Mouse (Mus musculus) stomach, embryonic 14.5 days (tissue): ENCODE data around the gene Rmnd5b. TPM values are rescaled to one million over a fixed set of nuclear protein-coding genes. Genes with fewer than 3 reads are reported as not detected.

ENCODE experiments used
- ATAC-seq: fragments of 200-750 bp; cut with Nextera tagmentation; 2 replicates; pipeline ENCODE4 v1.8.0; 2017; ENCODE audit warnings: low read depth, moderate TSS enrichment; ENCODE audit not compliant: insufficient number of reproducible peaks, insufficient read depth, low FRiP score
- H3K27ac ChIP-seq: fragments of 300-500 bp; sonication (generic); 2 replicates; pipeline ENCODE4 v1.5.1; 2014; ENCODE audit warnings: mild to moderate bottlenecking, low read length, moderate library complexity, mixed read lengths
- H3K27me3 ChIP-seq: fragments of 300-500 bp; sonication (generic); 2 replicates; pipeline ENCODE4 v1.6.1; 2014; ENCODE audit warnings: low read length, control low read depth, mixed read lengths; ENCODE audit not compliant: control insufficient read depth, insufficient read depth
- H3K36me3 ChIP-seq: fragments of 300-500 bp; sonication (generic); 2 replicates; pipeline ENCODE4 v1.6.1; 2014; ENCODE audit warnings: mild to moderate bottlenecking, control low read depth, low read length, moderate library complexity, mixed read lengths; ENCODE audit not compliant: control insufficient read depth, insufficient read depth
- H3K4me1 ChIP-seq: fragments of 300-500 bp; sonication (generic); 2 replicates; pipeline ENCODE4 v1.6.1; 2014; ENCODE audit warnings: low read length, control low read depth, mixed read lengths; ENCODE audit not compliant: control insufficient read depth, insufficient read depth
- H3K4me2 ChIP-seq: fragments of 300-500 bp; sonication (generic); replicated peaks from 2 replicates; pipeline ENCODE4 v1.6.1; 2014; ENCODE audit warnings: low read depth, low read length, control low read depth
- H3K4me3 ChIP-seq: fragments of 300-500 bp; sonication (generic); 2 replicates; pipeline ENCODE4 v1.5.1; 2014; ENCODE audit warnings: low read depth, low read length, control low read depth
- H3K9ac ChIP-seq: fragments of 300-500 bp; sonication (generic); replicated peaks from 2 replicates; pipeline ENCODE4 v1.6.1; 2014; ENCODE audit warnings: low read depth, mild to moderate bottlenecking, control low read depth, low read length, moderate library complexity, mixed read lengths
- H3K9me3 ChIP-seq: fragments of 300-500 bp; sonication (generic); 2 replicates; pipeline ENCODE4 v1.6.1; 2016; ENCODE audit warnings: low read depth, low read length, control low read depth; ENCODE audit not compliant: control insufficient read depth
- WGBS: fragments of 180-500 bp; shearing (Covaris S2); extraction: QIAGEN DNeasy Blood & Tissue Kit; methylation state at CpG from one replicate; pipeline ENCODE4 v1.1.7; 2014; 5-methylcytosine and 5-hydroxymethylcytosine counted together
- polyA plus RNA-seq: library from polyadenylated mRNA; unstranded; fragments of >200 nt; fragmentation: Nextera tagmentation; extraction: Ambion mirVana; gene quantifications from 2 replicates; pipeline ENCODE4 v1.2.1, GENCODE M21; 2014

Gene Rmnd5b
- polyA plus RNA-seq, 1 experiment from 2014 or later = 42.6 TPM

- Histone ChIP-seq H3K9me3 (no peaks in the 10 kb centered on the region; the same call in 1 of the 2 replicates), H3K36me3 (peaks cover 56% of the 10 kb centered on the region), H3K4me2 (no peak overlapping the region), H3K4me3 (no peak overlapping the region), H3K4me1 (peaks cover 10% of the 10 kb centered on the region), H3K27ac (no peak overlapping the region), H3K9ac (no peak overlapping the region), H3K27me3 (no peaks in the 10 kb centered on the region)
- ATAC-seq = no peak
- WGBS = 94% methylated on average over 3 of the region's 3 CpGs
Measured at GRCm38 (mm10) chr11:51588833-51589232, 46.9 kb downstream of the Rmnd5b start.

DNA sequence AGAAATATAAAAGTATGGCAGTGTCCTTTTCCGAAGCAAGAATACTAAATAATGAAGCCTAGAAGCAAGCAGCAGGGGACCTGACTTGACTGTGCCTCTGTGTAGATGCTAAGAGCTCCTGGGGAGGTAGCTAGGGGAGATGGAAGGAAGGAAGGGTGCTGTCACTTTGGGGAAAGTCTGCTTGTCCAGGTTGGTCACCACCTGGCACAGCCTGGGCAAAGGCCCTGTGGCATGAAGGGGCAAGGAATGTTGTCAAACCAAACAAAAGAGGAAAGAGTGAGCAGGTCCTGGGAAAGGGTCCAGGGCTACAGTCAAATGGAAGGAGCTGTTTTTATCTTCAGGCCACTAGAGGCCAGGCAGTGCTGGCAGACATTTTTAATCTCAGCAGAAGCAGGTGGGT is 48.6 kb downstream of the Rmnd5b start:
- Histone ChIP-seq H3K27ac (no peak overlapping the region), H3K9ac (no peak overlapping the region), H3K27me3 (no peaks in the 10 kb centered on the region), H3K36me3 (peaks cover 40% of the 10 kb centered on the region), H3K9me3 (no peaks in the 10 kb centered on the region; the same call in 1 of the 2 replicates), H3K4me2 (no peak overlapping the region), H3K4me1 (peaks cover 14% of the 10 kb centered on the region), H3K4me3 (no peak overlapping the region)
- WGBS = 96% methylated on average over 1 of the region's 1 CpGs
- no peak for ATAC-seq

DNA sequence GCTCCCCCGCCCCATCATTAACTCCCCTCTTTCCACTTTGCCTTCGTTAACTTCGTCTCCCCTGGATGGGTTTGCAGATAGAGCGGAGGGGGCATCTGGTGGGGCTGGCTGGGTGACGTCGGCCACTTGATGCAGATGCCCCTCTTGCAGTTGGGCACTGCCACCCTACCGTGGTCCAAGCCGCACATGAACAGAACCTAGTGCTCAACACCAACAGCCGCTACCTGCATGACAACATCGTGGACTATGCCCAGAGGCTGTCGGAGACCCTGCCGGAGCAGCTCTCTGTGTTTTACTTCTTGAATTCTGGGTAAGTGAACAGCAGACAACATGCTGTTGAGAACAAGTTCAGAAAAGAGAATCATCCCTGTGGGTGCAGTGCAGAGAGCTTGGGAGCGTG is 49.3 kb downstream of the Rmnd5b start:
- H3K36me3 ChIP-seq = peaks cover 34% of the 10 kb centered on the region
- no peak overlapping the region for H3K9ac ChIP-seq
- H3K4me1 ChIP-seq = peaks cover 14% of the 10 kb centered on the region
- no peaks in the 10 kb centered on the region; the same call in 1 of the 2 replicates for H3K9me3 ChIP-seq
- no peaks in the 10 kb centered on the region for H3K27me3 ChIP-seq
- 96% methylated on average over 13 of the region's 13 CpGs for WGBS
- H3K27ac ChIP-seq = no peak overlapping the region
- H3K4me2 ChIP-seq = no peak overlapping the region
- H3K4me3 ChIP-seq = no peak overlapping the region
- no peak for ATAC-seq

GRCm38 (mm10) chr11:51585608-51586252 is 50.0 kb downstream of the Rmnd5b start:
- H3K27ac ChIP-seq = peak overlapping the region; percentile 89; the same call in 1 of the 2 replicates
- H3K36me3 ChIP-seq = peaks cover 30% of the 10 kb centered on the region
- H3K4me3 ChIP-seq = peak overlapping the region; percentile 59
- H3K4me1 ChIP-seq = peaks cover 14% of the 10 kb centered on the region
- H3K4me2 ChIP-seq = peak overlapping the region; percentile 65
- 62% methylated on average over 8 of the region's 8 CpGs for WGBS
- no peak for ATAC-seq
- H3K9me3 ChIP-seq = no peaks in the 10 kb centered on the region; the same call in 1 of the 2 replicates
- peak overlapping the region; percentile 73; the same call in 1 of the 2 replicates for H3K9ac ChIP-seq
- H3K27me3 ChIP-seq = no peaks in the 10 kb centered on the region

DNA sequence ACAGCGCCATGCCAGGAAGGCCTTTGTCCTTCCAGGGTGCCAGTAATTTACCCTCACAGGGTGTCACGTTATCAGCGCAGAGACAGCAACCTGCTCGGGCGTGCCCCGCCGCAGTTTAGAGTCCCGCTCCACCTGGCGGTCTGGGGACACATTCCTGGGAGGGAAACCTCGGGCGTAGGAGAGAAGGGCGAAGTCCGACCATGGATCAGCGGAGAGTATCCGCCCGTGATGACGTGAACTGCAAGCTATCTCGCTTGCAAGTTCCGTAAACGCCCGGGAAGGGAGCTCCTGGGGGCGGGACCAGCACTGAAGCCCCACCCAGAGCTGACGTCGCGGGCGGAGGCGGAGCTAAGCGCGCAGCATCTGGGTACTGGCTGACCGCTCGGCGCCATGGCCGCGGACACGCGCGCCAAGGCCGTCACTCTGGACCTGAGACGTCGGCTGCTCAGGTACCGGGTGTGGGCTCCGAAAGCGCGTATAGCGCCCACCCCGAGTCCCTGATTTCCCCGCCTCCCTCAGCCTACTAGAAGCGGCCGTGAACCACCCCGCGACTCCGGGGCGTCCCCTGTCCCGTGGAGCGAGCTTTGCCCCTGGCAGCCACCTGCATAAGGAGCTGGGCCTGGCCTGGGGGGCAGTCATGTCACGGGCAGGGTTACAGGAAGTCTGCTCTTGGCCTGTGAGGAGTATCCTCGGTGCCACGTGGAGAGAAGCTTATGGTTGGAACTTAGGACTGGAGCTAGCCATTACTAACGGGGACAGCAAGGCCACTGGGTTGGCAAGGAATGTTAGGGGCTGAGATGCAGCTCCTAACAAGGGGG is 51.1 kb downstream of the Rmnd5b start, which contains the start of gene Phykpl:
Gene Phykpl, plus strand, starts transcription at position 327 of the 818 bp plus-strand sequence.
- peak; percentile 92 for ATAC-seq
- H3K4me2 ChIP-seq = peak within 1 kb of the TSS; percentile 65
- under 1% methylated on average over 58 of the region's 59 CpGs for WGBS
- no peaks in the 10 kb centered on the region; the same call in 1 of the 2 replicates for H3K9me3 ChIP-seq
- H3K36me3 ChIP-seq = peaks cover 27% of the 10 kb centered on the region
- H3K9ac ChIP-seq = peak within 1 kb of the TSS; percentile 73
- H3K27ac ChIP-seq = peak within 1 kb of the TSS; percentile 89
- H3K27me3 ChIP-seq = no peaks in the 10 kb centered on the region
- peaks cover 14% of the 10 kb centered on the region for H3K4me1 ChIP-seq
- H3K4me3 ChIP-seq = peak within 1 kb of the TSS; percentile 59

DNA sequence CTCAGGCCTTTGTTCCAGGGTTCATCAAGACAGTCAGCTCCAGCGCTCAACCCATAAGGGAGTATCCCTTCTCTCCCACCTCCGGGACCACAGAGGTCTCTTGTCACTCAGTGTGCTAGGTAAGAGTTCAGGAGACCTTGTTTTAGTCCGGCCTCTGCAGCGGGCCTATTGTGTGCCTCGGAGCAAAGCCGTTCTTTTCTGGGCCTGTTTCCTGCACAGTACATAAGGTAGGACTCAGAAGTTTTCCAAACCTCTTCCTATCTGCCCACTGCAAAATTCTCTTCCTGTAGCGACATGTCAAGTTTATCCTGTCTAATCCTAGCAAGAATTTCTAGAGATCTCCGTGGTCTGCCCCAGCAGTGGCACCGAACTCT is 51.7 kb downstream of the Rmnd5b start:
- WGBS = 19% methylated on average over 9 of the region's 9 CpGs
- peak overlapping the region; percentile 89 for H3K27ac ChIP-seq
- peak overlapping the region; percentile 59 for H3K4me3 ChIP-seq
- H3K27me3 ChIP-seq = no peaks in the 10 kb centered on the region
- H3K9me3 ChIP-seq = no peaks in the 10 kb centered on the region; the same call in 1 of the 2 replicates
- ATAC-seq = peak; percentile 33; the same call in 1 of the 2 replicates
- peak overlapping the region; percentile 73 for H3K9ac ChIP-seq
- peaks cover 27% of the 10 kb centered on the region for H3K36me3 ChIP-seq
- H3K4me2 ChIP-seq = peak overlapping the region; percentile 65
- H3K4me1 ChIP-seq = peaks cover 14% of the 10 kb centered on the region

DNA sequence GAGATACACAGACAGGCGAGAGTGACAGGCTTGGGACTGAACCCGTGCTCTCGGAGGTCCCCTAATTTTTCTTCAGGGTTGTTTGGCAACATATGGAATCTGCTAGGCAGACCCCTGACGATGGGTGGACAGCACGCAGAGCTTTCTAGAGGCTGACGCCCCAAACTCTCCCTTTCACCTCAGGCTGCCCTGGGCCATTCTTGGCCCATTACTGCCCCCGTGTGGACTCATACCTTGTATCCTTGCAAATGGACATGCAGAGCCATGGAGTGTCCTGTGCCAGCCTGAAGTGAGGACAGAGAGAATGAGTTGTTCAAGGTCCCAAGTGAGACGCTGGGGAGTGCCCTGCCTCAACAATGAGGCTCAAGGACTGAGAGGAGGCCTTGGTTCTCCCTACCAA is 53.0 kb downstream of the Rmnd5b start:
- Histone ChIP-seq H3K4me1 (peaks cover 14% of the 10 kb centered on the region), H3K4me2 (no peak overlapping the region), H3K9ac (no peak overlapping the region), H3K27me3 (no peaks in the 10 kb centered on the region), H3K4me3 (no peak overlapping the region), H3K36me3 (peaks cover 16% of the 10 kb centered on the region), H3K9me3 (no peaks in the 10 kb centered on the region), H3K27ac (no peak overlapping the region)
- no peak for ATAC-seq
- 22% methylated on average over 8 of the region's 8 CpGs for WGBS

GRCm38 (mm10) chr11:51579024-51579423 is 56.7 kb downstream of the Rmnd5b start:
- Histone ChIP-seq H3K4me2 (no peak overlapping the region), H3K27ac (no peak overlapping the region), H3K27me3 (no peaks in the 10 kb centered on the region), H3K36me3 (no peaks in the 10 kb centered on the region), H3K4me1 (0 out of 2 replicates have a peak, but pooled peaks cover 6% of the 10 kb centered on the region), H3K9ac (no peak overlapping the region), H3K9me3 (no peaks in the 10 kb centered on the region), H3K4me3 (no peak overlapping the region)
- no peak for ATAC-seq
- 72% methylated on average over 4 of the region's 4 CpGs for WGBS
